ENCODE assay signal across 12 mouse cellular contexts in genomic region chr11:106013556-106014225, GRCm38 (mm10). TPM values are rescaled to one million over a fixed set of nuclear protein-coding genes. Genes with fewer than 3 reads are reported as not detected.
DNase-seq lines count a peak whose midpoint lies in the region; ATAC-seq lines count a peak whose summit lies in the region.
"Had no signal": no experiment of that assay in that cellular context is flagged by ENCODE, and none has a peak within 500 bp of the region (broad histone marks: within the 10 kb centered on the region; RNA-seq: fewer than 3 reads in every experiment).

No protein-coding gene starts in this region.

- H3K9ac ChIP-seq in neural tube, embryonic 13.5 days = no peak overlapping the region; the same call in 1 of the 2 replicates

- H3K36me3 ChIP-seq in neural tube, embryonic 13.5 days = no peaks in the 10 kb centered on the region
- H3K36me3 ChIP-seq: G1E had no signal

- 71% methylated on average over 11 of the region's 11 CpGs for WGBS in neural tube, embryonic 13.5 days

- ATAC-seq in neural tube, embryonic 13.5 days (ENCODE audit: low read depth) = peak; percentile 30; the same call in 1 of the 2 replicates

- H3K4me1 ChIP-seq in neural tube, embryonic 13.5 days (replicated peaks) = peaks cover 20% of the 10 kb centered on the region; the same call in 1 of the 2 replicates
- H3K4me1 ChIP-seq: megakaryocyte, embryonic 14.5 days had no signal

- H3K9me3 ChIP-seq in neural tube, embryonic 13.5 days = no peaks in the 10 kb centered on the region
- H3K9me3 ChIP-seq: G1E; megakaryocyte, embryonic 14.5 days had no signal

- DNase-seq in gastrocnemius, postnatal 14 days = peak; percentile 56
- DNase-seq in gastrocnemius, postnatal 25 days = no peak
- no peak for DNase-seq in neural tube, embryonic 10.5 days (ENCODE audit: extremely low spot score, low spot score)
- peak; percentile 56 to 73 for DNase-seq in heart, postnatal 14 days
- DNase-seq in retina, embryonic 14.5 days (ENCODE audit: low spot score) = peak; percentile 18
- DNase-seq in urinary bladder, postnatal 10 days (ENCODE audit: low spot score) = no peak
- DNase-seq in urinary bladder, adult 2 months (ENCODE audit: low spot score) = no peak

- intact Hi-C loops in gastrocnemius, postnatal 14 days (cut with DNase I; ENCODE audit: low total_unique reads) = no loop called here
- intact Hi-C loops in heart, postnatal 14 days (cut with DNase I) = no loop called here

- H3K4me3 ChIP-seq in neural tube, embryonic 13.5 days = no peak overlapping the region
- H3K4me3 ChIP-seq: megakaryocyte, embryonic 14.5 days had no signal

- H3K4me2 ChIP-seq in neural tube, embryonic 13.5 days = no peak overlapping the region

- peaks cover 17% of the 10 kb centered on the region for H3K27me3 ChIP-seq in neural tube, embryonic 13.5 days

- peak overlapping the region; percentile 65 for H3K27ac ChIP-seq in neural tube, embryonic 13.5 days (replicated peaks)

RNA-seq across cellular contexts. Expression of gene Kcnh6, which starts 5.8 kb away (rescaled TPM):
- not detected for total RNA-seq in gastrocnemius, postnatal 14 days (2021)
- not detected for total RNA-seq in gastrocnemius, postnatal 25 days (2021)
- polyA plus RNA-seq in neural tube, embryonic 13.5 days (2015; fragmentation: Nextera tagmentation; extraction: Ambion mirVana) = 9.2 and 16.7 TPM in 2 replicates
- under 1 TPM; 0.07 to 0.14 TPM for total RNA-seq in heart, postnatal 14 days (2021)
- polyA plus RNA-seq in urinary bladder, adult 2 months (2012; rRNA removed) = 0.04 TPM in 2 replicates
- total RNA-seq: G1E had no signal
- polyA plus RNA-seq: G1E had no signal

RNA-seq across cellular contexts. Expression of gene Ace3, which starts 19.2 kb away (rescaled TPM):
- total RNA-seq in gastrocnemius, postnatal 14 days (2021) = not detected
- not detected for total RNA-seq in gastrocnemius, postnatal 25 days (2021)
- polyA plus RNA-seq in neural tube, embryonic 13.5 days (2015; fragmentation: Nextera tagmentation; extraction: Ambion mirVana) = not detected in 2 replicates
- total RNA-seq in heart, postnatal 14 days (2021) = not detected
- polyA plus RNA-seq in urinary bladder, adult 2 months (2012; rRNA removed) = not detected in 2 replicates
- total RNA-seq: G1E had no signal
- polyA plus RNA-seq: embryonic facial prominence, embryonic 11.5 days; G1E; intestine, embryonic 14.5 days had no signal

RNA-seq across cellular contexts. Expression of gene Dcaf7, which starts 23.0 kb away (rescaled TPM):
- 10 to 100 TPM; 31.4 to 34.0 TPM for total RNA-seq in gastrocnemius, postnatal 14 days (2021)
- 10 to 100 TPM; 25.9 to 26.1 TPM for total RNA-seq in gastrocnemius, postnatal 25 days (2021)
- 110 and 116 TPM in 2 replicates for polyA plus RNA-seq in neural tube, embryonic 13.5 days (2015; fragmentation: Nextera tagmentation; extraction: Ambion mirVana)
- 10 to 100 TPM; 44.5 to 46.0 TPM for total RNA-seq in heart, postnatal 14 days (2021)
- 38.9 and 40.4 TPM in 2 replicates for polyA plus RNA-seq in urinary bladder, adult 2 months (2012; rRNA removed)

RNA-seq across cellular contexts. Expression of gene Ace, which starts 45.9 kb away (rescaled TPM):
- total RNA-seq in gastrocnemius, postnatal 14 days (2021) = 10 to 100 TPM; 46.2 to 48.3 TPM
- total RNA-seq in gastrocnemius, postnatal 25 days (2021) = 10 to 100 TPM; 31.1 to 33.9 TPM
- 2.0 and 2.4 TPM in 2 replicates for polyA plus RNA-seq in neural tube, embryonic 13.5 days (2015; fragmentation: Nextera tagmentation; extraction: Ambion mirVana)
- total RNA-seq in heart, postnatal 14 days (2021) = 10 to 100 TPM; 28.7 to 31.6 TPM
- polyA plus RNA-seq in urinary bladder, adult 2 months (2012; rRNA removed) = 13.6 and 16.5 TPM in 2 replicates
- total RNA-seq: G1E had no signal
- polyA plus RNA-seq: G1E had no signal

RNA-seq across cellular contexts. Expression of gene Taco1, which starts 52.2 kb away (rescaled TPM):
- total RNA-seq in gastrocnemius, postnatal 14 days (2021) = 10 to 100 TPM; 38.8 to 42.5 TPM
- total RNA-seq in gastrocnemius, postnatal 25 days (2021) = 10 to 100 TPM; 42.1 to 44.3 TPM
- 7.5 and 8.9 TPM in 2 replicates for polyA plus RNA-seq in neural tube, embryonic 13.5 days (2015; fragmentation: Nextera tagmentation; extraction: Ambion mirVana)
- 10 to 100 TPM; 51.2 to 59.8 TPM for total RNA-seq in heart, postnatal 14 days (2021)
- polyA plus RNA-seq in urinary bladder, adult 2 months (2012; rRNA removed) = 11.3 and 13.1 TPM in 2 replicates

Comparison
In these comparisons a context has a peak if more than half of its experiments do, and no peak if none do; other contexts are left out.
1. DNase-seq: peak in gastrocnemius, postnatal 14 days (single experiment), heart, postnatal 14 days (2 of 2) and retina, embryonic 14.5 days (single experiment); none in gastrocnemius, postnatal 25 days (single experiment), neural tube, embryonic 10.5 days (single experiment), urinary bladder, postnatal 10 days (single experiment) and urinary bladder, adult 2 months (single experiment).